Mouse (Mus musculus) Patski (cell line): ENCODE measurements around the gene Ndufv3. TPM values are rescaled to one million over a fixed set of nuclear protein-coding genes. Genes with fewer than 3 reads are reported as not detected.

Source experiments
- ATAC-seq: fragments of 100-300 bp; one replicate; pipeline ENCODE4 v1.8.0; 2021
- CTCF ChIA-PET: fragments of 350-600 bp; sonication (Branson Sonifier 250); formaldehyde crosslinking; loops from one replicate; lab custom pipeline; 2022; ENCODE audit warnings: inconsistent platforms; lab: Charles Lee
- POLR2A ChIA-PET: fragments of 350-600 bp; sonication (Branson Sonifier 250); formaldehyde crosslinking; loops from one replicate; lab custom pipeline; 2022; ENCODE audit warnings: antibody characterized with exemption, inconsistent platforms; lab: Charles Lee
- DNase-seq: peaks from one replicate; pipeline ENCODE4 v3.0.0-alpha.2; 2011; ENCODE audit warnings: low read depth, low spot score
- H3K27me3 ChIP-seq: fragments of 371-371 bp; one replicate; pipeline ENCODE4 v1.5.1; 2021
- CTCF ChIP-seq: fragments of 100-300 bp; IDR thresholded peaks from one replicate; pipeline ENCODE4 v1.5.1; 2021
- in situ Hi-C: fragments of 300-500 bp; cut with MboI; formaldehyde crosslinking; loops from 3 replicates; pipeline ENCODE4 v1.11.1; 2018; ENCODE audit warnings: low pct_unique_long_range_greater_than_20kb, mixed read lengths
- polyA plus RNA-seq: library from polyadenylated mRNA; unstranded; gene quantifications from one replicate; pipeline ENCODE4 v1.2.3, GENCODE M21; 2021

The Ndufv3 gene
- polyA plus RNA-seq, 1 experiment from 2014 or later: 246 TPM

- DNase-seq: no peak
- no peaks in the 10 kb centered on the region for H3K27me3 ChIP-seq
- no peak for ATAC-seq
- in situ Hi-C loops: no loop called here
- no peak for TF ChIP-seq CTCF
- ChIA-PET POLR2A (no interaction called here), CTCF (interaction anchor here (1.1 to 2.9 kb wide), 2 partner anchors 8 to 32 kb away, joined by 3 to 9 read pairs; no protein-coding TSS in a partner anchor)
Observed at GRCm38 (mm10) chr17:31556253-31556652, 36.3 kb downstream of the Ndufv3 start.

- in situ Hi-C loops: no loop called here
- POLR2A ChIA-PET: interaction anchor here (0.9 kb wide), 1 partner anchor 8 kb away, joined by 6 read pairs; no protein-coding TSS in a partner anchor
- CTCF ChIA-PET: interaction anchor here (1.9 to 2.9 kb wide), 2 partner anchors 9 to 22 kb away, joined by 4 to 9 read pairs; no protein-coding TSS in a partner anchor
- ATAC-seq (no peak), DNase-seq (no peak)
- no peaks in the 10 kb centered on the region for H3K27me3 ChIP-seq
- TF ChIP-seq CTCF: no peak
Observed at GRCm38 (mm10) chr17:31557124-31557880, 37.4 kb downstream of the Ndufv3 start.

GRCm38 (mm10) chr17:31557947-31558542, 38.1 kb downstream of the Ndufv3 start:
- no peaks in the 10 kb centered on the region for H3K27me3 ChIP-seq
- DNase-seq (no peak), ATAC-seq (no peak)
- CTCF ChIA-PET: interaction anchor here (1.9 to 2.9 kb wide), 2 partner anchors 10 to 23 kb away, joined by 4 to 9 read pairs; no protein-coding TSS in a partner anchor
- POLR2A ChIA-PET: interaction anchor here (0.6 to 0.9 kb wide), 2 partner anchors 9 to 39 kb away, joined by 4 to 6 read pairs; no protein-coding TSS in a partner anchor
- in situ Hi-C loops: no loop called here
- no peak for TF ChIP-seq CTCF

- in situ Hi-C loops: no loop called here
- ATAC-seq (no peak), DNase-seq (no peak)
- POLR2A ChIA-PET: no interaction called here
- H3K27me3 ChIP-seq: no peaks in the 10 kb centered on the region
- CTCF ChIA-PET: interaction anchor here (1.9 kb wide), 1 partner anchor 24 kb away, joined by 4 read pairs; no protein-coding TSS in a partner anchor
- no peak for TF ChIP-seq CTCF
Observed at GRCm38 (mm10) chr17:31559021-31559789, 39.3 kb downstream of the Ndufv3 start.

- ChIA-PET POLR2A (interaction anchor here (0.6 to 1.1 kb wide), 4 partner anchors 27 to 215 kb away, joined by 3 to 5 read pairs (median 4); no protein-coding TSS in a partner anchor), CTCF (interaction anchor here (1.0 kb wide), 1 partner anchor 122 kb away, joined by 3 read pairs; no protein-coding TSS in a partner anchor)
- TF ChIP-seq CTCF: no peak
- no peaks in the 10 kb centered on the region for H3K27me3 ChIP-seq
- ATAC-seq (no peak), DNase-seq (no peak)
- in situ Hi-C loops: no loop called here
Observed at GRCm38 (mm10) chr17:31563632-31564014, 43.7 kb downstream of the Ndufv3 start.

- in situ Hi-C loops: no loop called here
- TF ChIP-seq CTCF: no peak
- ChIA-PET CTCF (interaction anchor here (1.0 kb wide), 1 partner anchor 122 kb away, joined by 3 read pairs; no protein-coding TSS in a partner anchor), POLR2A (interaction anchor here (0.6 to 1.1 kb wide), 4 partner anchors 26 to 214 kb away, joined by 3 to 5 read pairs (median 4); no protein-coding TSS in a partner anchor)
- ATAC-seq: peak; percentile 89
- peak; percentile 91 for DNase-seq
- no peaks in the 10 kb centered on the region for H3K27me3 ChIP-seq
Observed at GRCm38 (mm10) chr17:31564015-31564857, 44.3 kb downstream of the Ndufv3 start, which contains the start of gene Pknox1. Pknox1 (plus strand) TSS chr17:31564734.

- DNase-seq (no peak), ATAC-seq (no peak)
- H3K27me3 ChIP-seq: no peaks in the 10 kb centered on the region
- no peak for TF ChIP-seq CTCF
- ChIA-PET CTCF (no interaction called here), POLR2A (interaction anchor here (1.1 kb wide), 1 partner anchor 91 kb away, joined by 3 read pairs; no protein-coding TSS in a partner anchor)
- in situ Hi-C loops: no loop called here
Observed at GRCm38 (mm10) chr17:31564858-31565140, 44.9 kb downstream of the Ndufv3 start.

GRCm38 (mm10) chr17:31565141-31566056, 45.5 kb downstream of the Ndufv3 start:
- POLR2A ChIA-PET: interaction anchor here (1.1 kb wide), 2 partner anchors 30 to 90 kb away, joined by 3 read pairs; no protein-coding TSS in a partner anchor
- DNase-seq (no peak), ATAC-seq (peak; percentile 37)
- no peak for TF ChIP-seq CTCF
- in situ Hi-C loops: no loop called here
- H3K27me3 ChIP-seq: no peaks in the 10 kb centered on the region
- CTCF ChIA-PET: interaction anchor here (0.6 to 2.2 kb wide), 4 partner anchors 10 to 99 kb away, joined by 3 to 8 read pairs (median 4); partner anchors contain the start of genes Ndufv3 and Wdr4
